Mouse (Mus musculus) ES-E14 (cell line): ENCODE measurements at regions not wholly inside any gene's neighbourhood (a gene's known extent, or its start where the extent isn't known, plus 50 kb on each side); places are given as distances from the start of the nearest gene placed in this dataset.

Source experiments
- DNase-seq: peaks from one replicate; pipeline ENCODE4 v3.0.0-alpha.2; 2013; ENCODE audit warnings: low read depth, low spot score
- H3K27ac ChIP-seq: 2 replicates; pipeline ENCODE4 v1.5.1; 2012; ENCODE audit warnings: low read depth, mild to moderate bottlenecking, low read length, moderate library complexity, mixed read lengths; ENCODE audit not compliant: poor library complexity, insufficient read depth, severe bottlenecking
- H3K36me3 ChIP-seq: 2 replicates; pipeline ENCODE4 v1.6.1; 2012; ENCODE audit warnings: mild to moderate bottlenecking, low read length, moderate library complexity, mixed read lengths; ENCODE audit not compliant: control insufficient read depth, poor library complexity, insufficient read depth, severe bottlenecking
- H3K4me1 ChIP-seq, 2 experiments: fragments of 150-350 bp in 1 of 2; sonication (generic) in 1 of 2; 2 replicates each; pipeline ENCODE4 v1.6.1; 2012; ENCODE audit warnings: low read length in 2 of 2, mild to moderate bottlenecking in 1 of 2, mixed read lengths in 1 of 2; ENCODE audit not compliant: control insufficient read depth in 2 of 2, insufficient read depth in 2 of 2, poor library complexity in 1 of 2
- H3K4me3 ChIP-seq, 2 experiments: fragments of 150-350 bp in 1 of 2; sonication (generic) in 1 of 2; 2 replicates each; pipeline ENCODE4 v1.5.1; 2012; ENCODE audit warnings: low read length in 2 of 2, low read depth in 1 of 2, mild to moderate bottlenecking in 1 of 2, mixed read lengths in 1 of 2; ENCODE audit not compliant: insufficient read depth in 1 of 2, poor library complexity in 1 of 2, severe bottlenecking in 1 of 2
- H3K9ac ChIP-seq: 2 replicates; pipeline ENCODE4 v1.6.1; 2012; ENCODE audit warnings: low read depth, mild to moderate bottlenecking, low read length, mixed read lengths; ENCODE audit not compliant: poor library complexity, insufficient read depth, severe bottlenecking
- H3K9me3 ChIP-seq: fragments of 150-350 bp; sonication (generic); 2 replicates; pipeline ENCODE4 v1.6.1; 2012; ENCODE audit warnings: low read depth, mild to moderate bottlenecking, low read length; ENCODE audit not compliant: control insufficient read depth, insufficient read depth
- CHD2 ChIP-seq: IDR thresholded peaks from 2 replicates; pipeline ENCODE4 v1.6.1; 2014; ENCODE audit warnings: mild to moderate bottlenecking, low read depth, low read length, inconsistent platforms
- HCFC1 ChIP-seq: IDR thresholded peaks from 2 replicates; pipeline ENCODE4 v1.6.1; 2012; ENCODE audit warnings: low read length, inconsistent platforms, borderline replicate concordance; ENCODE audit not compliant: insufficient read depth
- MAFK ChIP-seq: IDR thresholded peaks from 2 replicates; pipeline ENCODE4 v1.6.1; 2014; ENCODE audit warnings: mild to moderate bottlenecking, low read depth, low read length, inconsistent platforms; ENCODE audit not compliant: insufficient read depth
- ZC3H11A ChIP-seq: IDR thresholded peaks from 2 replicates; pipeline ENCODE4 v1.6.1; 2012; ENCODE audit warnings: low read depth, mild to moderate bottlenecking, inconsistent platforms, low read length, borderline replicate concordance
- ZNF384 ChIP-seq: IDR thresholded peaks from 2 replicates; pipeline ENCODE4 v1.6.1; 2012; ENCODE audit warnings: low read depth, low read length, inconsistent platforms
- in situ Hi-C, 2 experiments: fragments of 600-800 bp; cut with MboI; formaldehyde crosslinking; loops; one replicate each; pipeline ENCODE4 v1.15.1; 2025; ENCODE audit warnings: low sequenced_read_pairs in 2 of 2, inconsistent platforms in 1 of 2; ENCODE audit not compliant: unreplicated experiment in 2 of 2

DNA sequence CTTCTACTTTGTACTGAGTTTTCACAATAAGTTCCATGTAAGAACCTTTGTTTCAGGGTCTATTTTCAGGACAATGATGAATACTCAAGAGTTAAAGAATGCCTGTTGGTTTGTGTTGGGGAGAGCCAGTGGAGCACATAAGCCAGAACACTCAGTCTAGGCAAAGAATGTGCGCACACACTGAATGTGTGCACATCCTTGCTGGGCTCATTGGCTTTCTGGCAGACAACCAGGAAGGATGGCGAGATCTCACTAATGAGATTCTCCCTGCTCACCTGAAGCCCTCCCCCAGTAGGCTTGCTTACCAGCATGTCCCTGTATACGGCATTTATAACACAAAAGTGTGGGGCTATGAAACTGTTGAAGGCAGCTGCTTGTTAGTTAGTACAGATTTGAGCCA is 411.0 kb downstream of the D3Ertd751e start:
- H3K27ac ChIP-seq = no peak overlapping the region
- TF ChIP-seq CHD2 (no peak), HCFC1 (no peak), ZNF384 (no peak)
- no peaks in the 10 kb centered on the region for H3K9me3 ChIP-seq
- H3K4me3 ChIP-seq = no peak overlapping the region
- in situ Hi-C loops = no loop called here
- DNase-seq = no peak
- no peak overlapping the region for H3K9ac ChIP-seq
- H3K36me3 ChIP-seq = no peaks in the 10 kb centered on the region
- H3K4me1 ChIP-seq = no peaks in the 10 kb centered on the region

DNA sequence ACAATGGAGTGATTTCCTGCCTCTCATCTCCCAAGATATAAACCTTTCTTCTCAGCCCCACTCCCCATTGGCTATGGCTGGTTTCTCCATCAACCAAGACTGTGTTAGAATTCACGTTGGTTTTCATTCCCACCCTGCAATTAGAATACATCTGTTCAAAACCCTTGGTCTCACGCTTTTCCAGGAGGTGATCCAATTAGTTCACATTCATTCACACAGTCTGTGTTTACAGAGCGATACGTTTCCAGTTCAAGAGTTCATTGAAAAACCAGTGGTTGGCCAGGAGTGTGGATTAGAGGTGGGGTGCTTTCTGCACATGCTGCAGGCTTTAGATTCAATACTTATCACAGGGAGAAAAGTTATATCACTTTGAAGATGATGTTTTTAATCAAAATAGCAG is 412.5 kb downstream of the D3Ertd751e start:
- in situ Hi-C loops = no loop called here
- H3K4me3 ChIP-seq = no peak overlapping the region
- H3K9me3 ChIP-seq = no peaks in the 10 kb centered on the region
- TF ChIP-seq HCFC1 (no peak), ZC3H11A (no peak), ZNF384 (no peak), CHD2 (no peak), MAFK (no peak)
- H3K4me1 ChIP-seq = no peaks in the 10 kb centered on the region
- H3K36me3 ChIP-seq = no peaks in the 10 kb centered on the region
- H3K9ac ChIP-seq = no peak overlapping the region
- H3K27ac ChIP-seq = no peak overlapping the region
- no peak for DNase-seq

DNA sequence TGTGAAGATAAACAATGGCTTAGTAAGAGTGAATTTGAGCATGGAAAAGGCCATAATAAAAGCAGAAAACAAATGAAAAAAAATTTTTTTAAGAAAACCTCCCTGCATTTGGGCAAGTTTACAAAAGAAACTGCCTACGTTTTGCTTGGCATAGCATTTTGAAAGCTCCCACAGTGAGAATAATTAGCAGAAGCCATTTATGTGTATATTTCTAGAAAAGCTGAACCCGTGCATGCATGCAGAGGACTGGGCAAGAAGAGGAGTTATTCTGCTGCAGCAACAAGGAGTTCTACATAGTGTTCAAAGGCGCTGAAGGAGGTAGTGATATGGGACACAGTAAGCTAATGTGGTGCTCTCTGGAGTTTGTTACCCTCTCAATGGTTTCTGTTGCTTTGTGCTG is 421.3 kb downstream of the D3Ertd751e start:
- Histone ChIP-seq H3K4me3 (no peak overlapping the region), H3K9me3 (no peaks in the 10 kb centered on the region)

DNA sequence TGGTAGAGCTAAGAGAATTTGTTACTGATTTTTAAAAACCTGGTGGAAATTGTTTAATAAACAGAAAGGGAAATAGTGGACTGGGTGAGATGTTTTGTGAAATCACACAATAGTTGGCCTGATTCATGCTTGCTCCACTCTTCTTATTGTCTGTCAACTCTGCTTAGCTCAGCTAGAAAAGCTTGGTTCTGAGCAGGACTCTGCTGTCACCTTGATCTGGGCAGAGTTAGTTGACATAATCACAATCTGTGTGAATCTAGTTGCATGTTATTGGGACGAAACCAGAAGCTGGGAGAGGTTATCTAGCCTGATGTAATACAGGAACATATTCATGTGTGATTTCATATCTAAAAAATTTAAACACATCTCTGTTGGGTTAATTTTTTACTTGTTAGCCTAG is 456.8 kb downstream of the D3Ertd751e start:
- TF ChIP-seq MAFK (no peak), HCFC1 (no peak), CHD2 (no peak), ZNF384 (no peak), ZC3H11A (no peak)
- H3K4me3 ChIP-seq = no peak overlapping the region
- H3K36me3 ChIP-seq = no peaks in the 10 kb centered on the region
- in situ Hi-C loops = no loop called here
- H3K27ac ChIP-seq = no peak overlapping the region
- no peaks in the 10 kb centered on the region for H3K4me1 ChIP-seq
- no peak for DNase-seq
- H3K9ac ChIP-seq = no peak overlapping the region
- no peaks in the 10 kb centered on the region for H3K9me3 ChIP-seq

More for the DNA sequence above, 421.3 kb downstream of the D3Ertd751e start:
- TF ChIP-seq ZNF384 (no peak), MAFK (no peak), HCFC1 (no peak), CHD2 (no peak), ZC3H11A (no peak)
- no peak overlapping the region for H3K27ac ChIP-seq
- in situ Hi-C loops = no loop called here
- no peaks in the 10 kb centered on the region for H3K36me3 ChIP-seq
- H3K4me1 ChIP-seq = no peaks in the 10 kb centered on the region
- no peak for DNase-seq
- no peak overlapping the region for H3K9ac ChIP-seq

DNA sequence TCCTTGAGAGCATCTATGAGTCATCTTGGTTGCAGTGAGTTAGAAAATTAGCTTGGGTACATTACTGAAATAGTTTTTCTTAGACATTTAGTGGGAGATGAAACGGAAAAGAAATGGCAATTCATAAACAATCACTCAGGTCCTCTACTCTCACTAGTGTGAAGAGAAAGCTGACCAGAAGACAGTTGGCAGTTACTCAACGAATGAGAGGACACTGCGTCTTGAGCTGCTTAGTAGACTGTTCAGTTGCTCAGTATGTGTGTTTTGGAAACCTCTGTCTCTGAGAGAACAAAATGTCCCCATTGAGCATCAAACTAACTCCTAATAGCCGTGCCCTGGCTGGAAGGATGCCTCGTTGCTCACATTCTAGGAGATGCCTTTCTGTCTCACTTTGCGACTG is 459.0 kb downstream of the D3Ertd751e start:
- TF ChIP-seq HCFC1 = no peak
- TF ChIP-seq ZNF384 = no peak
- no peak for TF ChIP-seq CHD2
- no peak for TF ChIP-seq ZC3H11A
- no peak for TF ChIP-seq MAFK
- Histone ChIP-seq H3K4me3 (no peak overlapping the region), H3K4me1 (no peaks in the 10 kb centered on the region), H3K36me3 (no peaks in the 10 kb centered on the region), H3K27ac (no peak overlapping the region), H3K9me3 (no peaks in the 10 kb centered on the region), H3K9ac (no peak overlapping the region)
- no peak for DNase-seq
- in situ Hi-C loops = no loop called here
